Mouse (Mus musculus) G1E (cell line): ENCODE measurements around the gene Scgb2b27. TPM values are rescaled to one million over a fixed set of nuclear protein-coding genes. Genes with fewer than 3 reads are reported as not detected.
"Not testable (repeated sequence)": the region's sequence is repeated elsewhere in the genome, so short reads cannot be mapped to it uniquely, and the experiment has no call there.

Experiments used
- ATAC-seq: 2 replicates; pipeline ENCODE4 v1.8.0; 2016; ENCODE audit warnings: mild to moderate bottlenecking; ENCODE audit not compliant: insufficient number of reproducible peaks, poor library complexity, low FRiP score, severe bottlenecking; ENCODE audit errors: extremely low read depth
- DNase-seq: peaks from one replicate; pipeline ENCODE4 v3.0.0; 2012; ENCODE audit warnings: low spot score
- H3K27me3 ChIP-seq: 2 replicates; pipeline ENCODE4 v1.6.1; 2012; ENCODE audit warnings: mild to moderate bottlenecking, low read length, inconsistent platforms; ENCODE audit not compliant: insufficient read depth
- H3K36me3 ChIP-seq: replicated peaks from 2 replicates; pipeline ENCODE3; 2012; ENCODE audit warnings: mild to moderate bottlenecking, inconsistent platforms
- H3K4me1 ChIP-seq: 2 replicates; pipeline ENCODE4 v1.6.1; 2012; ENCODE audit warnings: low read depth, low read length, inconsistent platforms, mixed read lengths; ENCODE audit not compliant: insufficient read depth
- H3K4me3 ChIP-seq: 2 replicates; pipeline ENCODE4 v1.5.1; 2012; ENCODE audit warnings: low read depth, mild to moderate bottlenecking, inconsistent platforms, low read length, moderate library complexity, mixed read lengths
- H3K9me3 ChIP-seq: replicated peaks from 2 replicates; pipeline ENCODE4 v1.6.1; 2012; ENCODE audit warnings: inconsistent platforms
- CTCF ChIP-seq: IDR thresholded peaks from 2 replicates; pipeline ENCODE4 v1.5.1; 2012; ENCODE audit warnings: low read depth, low read length, inconsistent platforms, mixed read lengths
- GATA1 ChIP-seq: IDR thresholded peaks from 2 replicates; pipeline ENCODE4 v1.6.1; 2012; ENCODE audit warnings: borderline replicate concordance, low read length, inconsistent platforms, mixed read lengths
- GATA2 ChIP-seq: IDR thresholded peaks from 2 replicates; pipeline ENCODE4 v1.6.1; 2012; ENCODE audit warnings: low read depth, low read length, inconsistent platforms, borderline replicate concordance
- POLR2AphosphoS5 ChIP-seq: IDR thresholded peaks from 2 replicates; pipeline ENCODE4 v1.6.1; 2012; ENCODE audit warnings: low read depth, low read length, inconsistent platforms; ENCODE audit not compliant: insufficient replicate concordance
- TAL1 ChIP-seq: conservative IDR thresholded peaks from 2 replicates; pipeline ENCODE4 v1.6.1; 2012; ENCODE audit warnings: low read depth, low read length, inconsistent platforms, mixed read lengths
- polyA plus RNA-seq: library from polyadenylated mRNA; stranded (reverse); fragments of >175 nt; gene quantifications from 2 replicates; pipeline ENCODE4 v1.2.3, GENCODE M21; 2012
- total RNA-seq, 2 experiments: library from RNA; stranded (forward) in 1 of 2; stranded (reverse) in 1 of 2; fragments of 200-1000 nt in 1 of 2; fragments of >200 nt in 1 of 2; fragmentation: Nextera tagmentation in 1 of 2; gene quantifications; 2 replicates each; pipeline ENCODE4 v1.2.3; 2014 to 2017

Scgb2b27 gene
- total RNA-seq (2014; fragmentation: Nextera tagmentation) (not detected in 2 replicates), total RNA-seq (2017) (0.06 and 0.16 TPM in 2 replicates), polyA plus RNA-seq (not detected in 2 replicates)

DNA sequence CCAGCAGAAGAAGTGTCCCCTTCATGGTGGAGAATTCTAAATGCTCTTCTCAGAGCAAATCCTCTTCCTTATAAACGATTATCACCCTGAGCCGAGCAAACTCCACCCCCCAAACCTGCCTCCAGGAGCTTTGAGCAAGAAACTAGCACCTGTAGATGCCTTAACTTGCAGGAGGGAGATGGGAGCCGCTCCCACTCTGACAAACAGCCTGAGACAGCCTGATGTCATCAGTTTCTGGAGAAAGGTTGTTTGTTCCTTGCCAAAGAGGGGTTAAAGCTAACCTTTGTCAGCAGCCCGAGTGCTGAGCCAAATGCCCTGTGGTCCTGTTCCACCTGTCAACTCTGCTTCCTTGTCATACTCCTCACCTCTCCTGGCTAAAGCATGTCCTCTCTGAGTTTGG is at the start of gene Scgb2b27:
Gene Scgb2b27 (minus strand): TSS at position 101 of the 400 bp plus-strand sequence.
- H3K27me3 ChIP-seq: no peaks in the 10 kb centered on the region
- H3K4me3 ChIP-seq: no peak within 1 kb of the TSS
- DNase-seq (no peak), ATAC-seq (no peak)
- no peaks in the 10 kb centered on the region for H3K4me1 ChIP-seq
- no peaks in the 10 kb centered on the region for H3K36me3 ChIP-seq
- TF ChIP-seq CTCF: no peak
- no peaks in the 10 kb centered on the region for H3K9me3 ChIP-seq

GRCm38 (mm10) chr7:34036076-34036815 is 22.5 kb upstream of the Scgb2b27 start:
- DNase-seq, H3K4me3 ChIP-seq, H3K9me3 ChIP-seq, H3K36me3 ChIP-seq, H3K4me1 ChIP-seq, H3K27me3 ChIP-seq, ATAC-seq: not testable (repeated sequence)

DNA sequence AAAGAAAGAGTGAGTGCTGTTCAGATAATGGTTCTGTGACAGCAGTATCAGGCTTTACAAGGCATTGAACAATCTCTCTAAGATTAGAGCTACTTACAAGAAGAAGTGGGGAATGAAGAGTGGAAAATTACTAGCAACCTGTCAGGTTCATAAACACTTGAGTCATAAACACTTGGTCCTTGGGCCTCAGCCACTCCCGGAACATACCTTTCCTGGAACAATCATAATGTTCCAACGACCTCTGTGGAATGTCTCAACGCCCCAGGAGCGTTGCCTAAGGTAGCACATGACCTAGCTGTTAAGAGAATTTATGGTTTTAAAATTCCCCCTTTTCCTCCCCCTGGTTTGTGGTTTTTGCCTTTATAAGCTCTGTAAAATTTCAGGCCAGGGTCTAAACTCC is 20.8 kb upstream of the Scgb2b27 start:
- not testable (repeated sequence) for ATAC-seq, H3K27me3 ChIP-seq, DNase-seq, H3K36me3 ChIP-seq, H3K4me3 ChIP-seq, H3K4me1 ChIP-seq
- H3K9me3 ChIP-seq: peaks cover 12% of the 10 kb centered on the region

DNA sequence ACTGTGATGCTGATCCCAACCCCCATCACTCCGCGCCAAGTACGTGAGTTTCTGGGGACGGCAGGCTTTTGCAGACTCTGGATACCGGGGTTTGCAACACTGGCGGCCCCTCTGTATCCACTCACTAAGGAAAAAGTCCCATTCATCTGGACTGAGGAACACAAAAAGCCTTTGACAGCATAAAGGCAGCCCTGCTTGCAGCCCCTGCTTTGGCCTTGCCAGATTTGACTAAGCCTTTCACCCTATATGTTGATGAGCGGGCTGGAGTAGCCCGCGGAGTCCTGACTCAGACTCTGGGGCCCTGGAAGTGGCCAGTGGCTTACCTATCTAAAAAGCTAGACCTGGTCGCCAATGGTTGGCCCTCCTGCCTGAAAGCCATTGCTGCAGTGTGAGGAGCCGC is 16.3 kb upstream of the Scgb2b27 start:
- Histone ChIP-seq H3K4me1 (no peaks in the 10 kb centered on the region), H3K27me3 (no peaks in the 10 kb centered on the region), H3K36me3 (no peaks in the 10 kb centered on the region), H3K4me3 (no peak overlapping the region), H3K9me3 (peaks cover 20% of the 10 kb centered on the region)
- no peak for TF ChIP-seq POLR2AphosphoS5
- no peak for TF ChIP-seq TAL1
- no peak for TF ChIP-seq GATA2
- ATAC-seq (no peak), DNase-seq (no peak)

GRCm38 (mm10) chr7:34027202-34027601 is 13.5 kb upstream of the Scgb2b27 start:
- H3K36me3 ChIP-seq, H3K27me3 ChIP-seq, ATAC-seq, DNase-seq, H3K4me3 ChIP-seq, H3K4me1 ChIP-seq: not testable (repeated sequence)
- H3K9me3 ChIP-seq: peaks cover 18% of the 10 kb centered on the region

DNA sequence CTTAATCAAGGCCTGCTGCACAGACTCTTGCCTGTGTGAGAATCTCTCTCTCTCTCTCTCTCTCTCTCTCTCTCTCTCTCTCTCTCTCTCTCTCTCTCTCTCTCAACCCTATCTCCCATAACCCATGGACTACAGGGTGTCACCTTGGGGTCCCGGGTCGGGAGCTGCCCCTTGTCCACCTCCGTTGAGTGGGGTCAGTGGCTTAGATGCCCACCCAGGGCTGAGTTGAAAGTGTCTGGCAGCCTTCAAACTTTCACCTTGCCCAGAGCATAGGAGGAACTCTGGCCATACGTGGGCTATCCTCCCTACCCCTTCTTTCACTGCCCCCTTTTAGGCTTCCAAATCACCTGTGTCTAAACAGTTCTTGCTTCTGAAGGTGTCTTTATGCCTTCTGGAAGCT is 11.9 kb upstream of the Scgb2b27 start:
- Histone ChIP-seq H3K4me1 (no peaks in the 10 kb centered on the region), H3K9me3 (peaks cover 16% of the 10 kb centered on the region), H3K4me3 (no peak overlapping the region), H3K27me3 (no peaks in the 10 kb centered on the region), H3K36me3 (no peaks in the 10 kb centered on the region)
- ATAC-seq (no peak), DNase-seq (no peak)
- TF ChIP-seq CTCF (no peak), GATA2 (no peak), POLR2AphosphoS5 (no peak), TAL1 (no peak), GATA1 (no peak)

DNA sequence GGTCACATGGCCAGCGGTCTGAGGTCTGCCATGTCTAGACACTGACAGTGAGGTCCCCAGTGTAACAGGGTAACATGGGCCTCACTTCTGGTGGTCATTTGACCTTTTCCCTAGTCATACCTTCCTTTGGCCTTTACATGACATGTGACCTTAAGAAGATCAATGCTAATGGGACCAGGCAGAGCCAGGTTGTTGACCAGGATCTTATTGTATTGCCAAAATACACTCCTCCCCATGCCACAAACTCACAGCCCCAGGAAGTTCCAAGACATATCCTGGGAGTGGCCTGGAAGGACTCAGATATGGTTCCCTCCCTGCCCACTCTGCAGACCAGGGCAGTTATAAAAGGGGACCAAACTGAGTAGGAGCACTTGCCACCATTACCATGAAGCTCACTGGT is 7.4 kb upstream of the Scgb2b27 start, which contains the start of gene Scgb1b27:
Gene Scgb1b27 (plus strand): TSS at position 301 of the 400 bp plus-strand sequence.
- not testable (repeated sequence) for H3K9me3 ChIP-seq, DNase-seq, ATAC-seq, H3K36me3 ChIP-seq, H3K27me3 ChIP-seq, H3K4me3 ChIP-seq, H3K4me1 ChIP-seq

DNA sequence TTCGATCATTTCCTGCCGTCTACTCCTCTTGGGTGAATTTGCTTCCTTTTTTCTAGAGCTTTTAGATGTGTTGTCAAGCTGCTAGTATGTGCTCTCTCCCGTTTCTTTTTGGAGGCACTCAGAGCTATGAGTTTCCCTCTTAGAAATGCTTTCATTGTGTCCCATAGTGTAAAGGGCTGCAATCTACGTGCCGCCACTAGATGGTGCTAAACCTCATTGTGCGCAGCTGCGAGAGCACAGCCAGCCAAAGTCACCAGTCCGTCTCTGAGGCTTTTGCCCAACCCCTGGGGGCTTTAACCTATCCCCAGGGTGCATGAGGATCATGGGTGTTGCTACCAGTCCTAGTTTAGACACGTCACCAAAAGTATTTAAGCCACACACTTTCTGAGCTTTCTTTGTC is 31.5 kb downstream of the Scgb2b27 start:
- not testable (repeated sequence) for ATAC-seq, H3K27me3 ChIP-seq, H3K36me3 ChIP-seq, H3K9me3 ChIP-seq, H3K4me3 ChIP-seq, H3K4me1 ChIP-seq, DNase-seq
- TF ChIP-seq CTCF: 0 out of 2 replicates have a peak, but pooled peaks have one; percentile 6

Other genes with a start within 250 kb of the Scgb2b27 start
- not detected in 2 replicates for gene Scgb2b26, start 68.9 kb downstream of the Scgb2b27 start, total RNA-seq (2014; fragmentation: Nextera tagmentation)
- gene Scgb2b26, start 68.9 kb downstream of the Scgb2b27 start, total RNA-seq (2017): not detected in 2 replicates
- gene Scgb2b26, start 68.9 kb downstream of the Scgb2b27 start, polyA plus RNA-seq: not detected in 2 replicates
- gene Scgb1b27, start 7.5 kb upstream of the Scgb2b27 start, total RNA-seq (2014; fragmentation: Nextera tagmentation): not detected in 2 replicates
- 0.44 TPM in 1 of 2 replicates, not detected in the other for gene Scgb1b27, start 7.5 kb upstream of the Scgb2b27 start, total RNA-seq (2017)
- not detected in 2 replicates for gene Scgb1b27, start 7.5 kb upstream of the Scgb2b27 start, polyA plus RNA-seq
- gene Scgb1b30, start 81.5 kb upstream of the Scgb2b27 start, total RNA-seq (2014; fragmentation: Nextera tagmentation): not detected in 2 replicates
- gene Scgb1b30, start 81.5 kb upstream of the Scgb2b27 start, total RNA-seq (2017): not detected in 2 replicates
- not detected in 2 replicates for gene Scgb1b30, start 81.5 kb upstream of the Scgb2b27 start, polyA plus RNA-seq
- gene Wtip, start 119.3 kb upstream of the Scgb2b27 start, total RNA-seq (2014; fragmentation: Nextera tagmentation): not detected in 2 replicates
- not detected in 2 replicates for gene Wtip, start 119.3 kb upstream of the Scgb2b27 start, total RNA-seq (2017)
- gene Wtip, start 119.3 kb upstream of the Scgb2b27 start, polyA plus RNA-seq: not detected in 2 replicates
- gene Uba2, start 155.7 kb upstream of the Scgb2b27 start, total RNA-seq (2014; fragmentation: Nextera tagmentation): 251 and 253 TPM in 2 replicates
- 334 TPM in 2 replicates for gene Uba2, start 155.7 kb upstream of the Scgb2b27 start, total RNA-seq (2017)
- gene Uba2, start 155.7 kb upstream of the Scgb2b27 start, polyA plus RNA-seq: 57.5 and 69.1 TPM in 2 replicates
- 36.6 and 38.6 TPM in 2 replicates for gene Pdcd2l, start 182.7 kb upstream of the Scgb2b27 start, total RNA-seq (2014; fragmentation: Nextera tagmentation)
- gene Pdcd2l, start 182.7 kb upstream of the Scgb2b27 start, total RNA-seq (2017): 48.3 and 49.8 TPM in 2 replicates
- 6.9 and 8.0 TPM in 2 replicates for gene Pdcd2l, start 182.7 kb upstream of the Scgb2b27 start, polyA plus RNA-seq
- gene Gpi1, start 216.4 kb upstream of the Scgb2b27 start, total RNA-seq (2014; fragmentation: Nextera tagmentation): 522 and 617 TPM in 2 replicates
- 590 and 664 TPM in 2 replicates for gene Gpi1, start 216.4 kb upstream of the Scgb2b27 start, total RNA-seq (2017)
- 3,102 and 4,494 TPM in 2 replicates for gene Gpi1, start 216.4 kb upstream of the Scgb2b27 start, polyA plus RNA-seq
- gene Gm6096, start 237.1 kb upstream of the Scgb2b27 start, total RNA-seq (2014; fragmentation: Nextera tagmentation): not detected in 2 replicates
- gene Gm6096, start 237.1 kb upstream of the Scgb2b27 start, total RNA-seq (2017): not detected in 2 replicates
- not detected in 2 replicates for gene Gm6096, start 237.1 kb upstream of the Scgb2b27 start, polyA plus RNA-seq